Mouse (Mus musculus) cortical plate, adult 2 months (tissue): ENCODE measurements around the gene Copb1.

Experiments used
- CTCF ChIP-seq: fragments of 200-500 bp; IDR thresholded peaks from 2 replicates; pipeline ENCODE4 v1.5.1; 2011; ENCODE audit warnings: mild to moderate bottlenecking, control low read depth, low read length; ENCODE audit not compliant: insufficient read depth; ENCODE audit errors: extremely low read depth
- POLR2A ChIP-seq: fragments of 200-500 bp; IDR thresholded peaks from 2 replicates; pipeline ENCODE4 v1.6.1; 2011; ENCODE audit warnings: mild to moderate bottlenecking, low read length, control low read depth; ENCODE audit not compliant: insufficient read depth; ENCODE audit errors: extremely low read depth

- TF ChIP-seq CTCF (peak; percentile 30; the same call in 1 of the 2 replicates), POLR2A (peak; percentile 94)
Observed at GRCm38 (mm10) chr7:114276005-114276752, 21.7 kb upstream of the Copb1 start, which contains the start of gene Psma1.
